In genomic region chr13:97241787-97242280, GRCm38 (mm10) we compare ENCODE assay signal across 8 mouse cellular contexts. TPM values are rescaled to one million over a fixed set of nuclear protein-coding genes. Genes with fewer than 3 reads are reported as not detected.
DNase-seq lines count a peak whose midpoint lies in the region; ATAC-seq and TF ChIP-seq lines count a peak whose summit lies in the region.

No protein-coding gene starts in this region.

- H3K9ac ChIP-seq in heart, embryonic 12.5 days = peak overlapping the region; percentile 75
- H3K9ac ChIP-seq in liver, embryonic 16.5 days (ENCODE audit: low read depth, low read length) = peak overlapping the region; percentile 74

- peaks cover 59% of the 10 kb centered on the region for H3K79me2 ChIP-seq in C2C12 (ENCODE audit: control insufficient read depth, insufficient read depth)

- H3K79me3 ChIP-seq in C2C12 (ENCODE audit: low read depth) = peaks cover 58% of the 10 kb centered on the region

- peak overlapping the region; percentile 62 for H3K4me3 ChIP-seq in erythroblast, embryonic 14.5 days (replicated peaks)
- H3K4me3 ChIP-seq in C2C12 (ENCODE audit: insufficient read depth, poor library complexity, severe bottlenecking) = peak overlapping the region; percentile 83
- peak overlapping the region; percentile 59 for H3K4me3 ChIP-seq in heart, embryonic 12.5 days
- peak overlapping the region; percentile 70 for H3K4me3 ChIP-seq in liver, embryonic 16.5 days (ENCODE audit: low read depth, low read length)

- peak overlapping the region; percentile 95 for H3K4me2 ChIP-seq in heart, embryonic 12.5 days
- peak overlapping the region; percentile 79 for H3K4me2 ChIP-seq in liver, embryonic 16.5 days (ENCODE audit: low read depth, low read length)

- no peaks in the 10 kb centered on the region for H3K9me3 ChIP-seq in erythroblast, embryonic 14.5 days (ENCODE audit: control insufficient read depth, low read length)
- no peaks in the 10 kb centered on the region for H3K9me3 ChIP-seq in heart, embryonic 12.5 days (replicated peaks)
- H3K9me3 ChIP-seq in liver, embryonic 16.5 days (replicated peaks; ENCODE audit: control insufficient read depth, low read length) = no peaks in the 10 kb centered on the region

- WGBS in heart, embryonic 12.5 days = under 1% methylated on average over 20 of the region's 20 CpGs
- under 1% methylated on average over 20 of the region's 20 CpGs for WGBS in liver, embryonic 16.5 days (ENCODE audit: insufficient replicate concordance)

- TF ChIP-seq CTCF in C2C12 (IDR thresholded peaks at IDR 0.05; ENCODE audit: control insufficient read depth, insufficient read depth, insufficient read length) = no peak

- peak overlapping the region; percentile 95 for H3ac ChIP-seq in C2C12 (ENCODE audit: control insufficient read depth, insufficient read length, low read depth)

- peaks cover 18% of the 10 kb centered on the region for H3K4me1 ChIP-seq in erythroblast, embryonic 14.5 days (ENCODE audit: control insufficient read depth)
- peaks cover 59% of the 10 kb centered on the region for H3K4me1 ChIP-seq in heart, embryonic 12.5 days (replicated peaks)
- H3K4me1 ChIP-seq in liver, embryonic 16.5 days (ENCODE audit: control insufficient read depth, low read depth, low read length) = peaks cover 3% of the 10 kb centered on the region; the same call in 1 of the 2 replicates

- peaks cover 57% of the 10 kb centered on the region for H3K27me3 ChIP-seq in erythroblast, embryonic 14.5 days (ENCODE audit: control insufficient read depth)
- H3K27me3 ChIP-seq in C2C12 (ENCODE audit: control insufficient read depth, insufficient read depth, insufficient read length) = no peaks in the 10 kb centered on the region
- no peaks in the 10 kb centered on the region for H3K27me3 ChIP-seq in heart, embryonic 12.5 days (replicated peaks)
- H3K27me3 ChIP-seq in liver, embryonic 16.5 days (ENCODE audit: control insufficient read depth, insufficient read depth, low read depth, low read length) = peaks cover 31% of the 10 kb centered on the region

- DNase-seq in left cerebral cortex, adult 18-20 months (ENCODE audit: low spot score in 2 of 2) = no peak
- DNase-seq in ovary, postnatal 10 days (ENCODE audit: low spot score) = no peak
- DNase-seq in cerebellum, postnatal 10 days = no peak

- no peak for ATAC-seq in erythroblast, adult 5-6 weeks (replicated peaks; ENCODE audit: low FRiP score, poor library complexity, severe bottlenecking)
- no peak for ATAC-seq in heart, embryonic 12.5 days (ENCODE audit: insufficient number of reproducible peaks, low FRiP score)
- no peak for ATAC-seq in liver, embryonic 16.5 days (ENCODE audit: low read depth)

- peaks cover 10% of the 10 kb centered on the region; the same call in 1 of the 2 replicates for H3K36me3 ChIP-seq in erythroblast, embryonic 14.5 days (ENCODE audit: control insufficient read depth)
- H3K36me3 ChIP-seq in C2C12 (ENCODE audit: control insufficient read depth, insufficient read depth) = peaks cover 32% of the 10 kb centered on the region
- peaks cover 20% of the 10 kb centered on the region for H3K36me3 ChIP-seq in heart, embryonic 12.5 days
- H3K36me3 ChIP-seq in liver, embryonic 16.5 days (ENCODE audit: control insufficient read depth, insufficient read depth) = no peaks in the 10 kb centered on the region; the same call in 1 of the 2 replicates

- H3K27ac ChIP-seq in heart, embryonic 12.5 days (ENCODE audit: poor library complexity, severe bottlenecking) = peak overlapping the region; percentile 67
- H3K27ac ChIP-seq in liver, embryonic 16.5 days (ENCODE audit: low read length) = peak overlapping the region; percentile 53

TF ChIP-seq in C2C12, 6 proteins besides CTCF, POLR2A, EP300 and RAD21:
- TF ChIP-seq CEBPB (IDR thresholded peaks at IDR 0.05; ENCODE audit: low read depth) (no peak), MAX (IDR thresholded peaks at IDR 0.05) (no peak), MYOG (IDR thresholded peaks at IDR 0.05; ENCODE audit: control insufficient read depth, extremely low read depth, insufficient read length) (no peak), FOSL1 (IDR thresholded peaks at IDR 0.05; ENCODE audit: insufficient read depth, low read length, poor library complexity, severe bottlenecking) (no peak), MYOD1 (IDR thresholded peaks at IDR 0.05; ENCODE audit: control insufficient read depth, insufficient read length, low read depth) (no peak), USF1 (IDR thresholded peaks at IDR 0.05; ENCODE audit: low read depth) (no peak)

RNA-seq across cellular contexts. Expression of gene Enc1, which starts 0.9 kb away (rescaled TPM):
- 0.01 and 0.02 TPM in 2 replicates for polyA plus RNA-seq in erythroblast, embryonic 14.5 days (2012)
- total RNA-seq in erythroblast, adult 5-6 weeks (2015; ENCODE audit: low replicate concordance) = 0.21 TPM in 1 of 2 replicates, not detected in the other
- total RNA-seq in erythroblast, adult 5-6 weeks (2017; ENCODE audit: low replicate concordance) = 0.17 and 0.56 TPM in 2 replicates
- 40.9 TPM for polyA plus RNA-seq in C2C12 (2012; fragmentation: generic; extraction: Trizol)
- polyA plus RNA-seq in heart, embryonic 12.5 days (2016; fragmentation: Nextera tagmentation; extraction: Ambion mirVana) = 4.5 and 5.7 TPM in 2 replicates
- 0.76 and 0.86 TPM in 2 replicates for polyA plus RNA-seq in liver, embryonic 16.5 days (2015; fragmentation: Nextera tagmentation; extraction: Ambion mirVana)
- total RNA-seq in left cerebral cortex, adult 18-20 months (2021) = 100 to 1,000 TPM; 640 to 678 TPM

RNA-seq across cellular contexts. Expression of gene Hexb, which starts 43.7 kb away (rescaled TPM):
- polyA plus RNA-seq in erythroblast, embryonic 14.5 days (2012) = 0.06 and 0.32 TPM in 2 replicates
- 43.3 and 54.6 TPM in 2 replicates for total RNA-seq in erythroblast, adult 5-6 weeks (2015; ENCODE audit: low replicate concordance)
- 18.8 and 34.1 TPM in 2 replicates for total RNA-seq in erythroblast, adult 5-6 weeks (2017; ENCODE audit: low replicate concordance)
- polyA plus RNA-seq in C2C12 (2012; fragmentation: generic; extraction: Trizol) = 21.4 TPM
- polyA plus RNA-seq in heart, embryonic 12.5 days (2016; fragmentation: Nextera tagmentation; extraction: Ambion mirVana) = 32.5 and 33.1 TPM in 2 replicates
- 29.5 and 32.2 TPM in 2 replicates for polyA plus RNA-seq in liver, embryonic 16.5 days (2015; fragmentation: Nextera tagmentation; extraction: Ambion mirVana)
- total RNA-seq in left cerebral cortex, adult 18-20 months (2021) = 100 to 1,000 TPM in 1 of 2 experiments, 10 to 100 TPM in 1; 99.4 to 107 TPM

Comparison
In these comparisons a context has a peak if more than half of its experiments do, and no peak if none do; other contexts are left out.
1. RNA of gene Hexb, which starts 43.7 kb away (polyA plus RNA-seq): 32.5 to 33.1 TPM in heart, embryonic 12.5 days, 29.5 to 32.2 TPM in liver, embryonic 16.5 days and 21.4 TPM in C2C12 (single experiment); 0.06 to 0.32 TPM in erythroblast, embryonic 14.5 days; every median in the first group is over 10 times any median in the second.
2. Peak in every context shown above with its lines, with median percentiles within 50 percentile points of each other: H3K4me3 ChIP-seq.